Mouse (Mus musculus) hindbrain, embryonic 15.5 days (tissue): Measurements from ENCODE around the gene Bhlhe40. TPM values are rescaled to one million over a fixed set of nuclear protein-coding genes. Genes with fewer than 3 reads are reported as not detected.

ENCODE experiments used
- ATAC-seq: fragments of 200-750 bp; cut with Nextera tagmentation; 2 replicates; pipeline ENCODE4 v1.8.0; 2017; ENCODE audit warnings: low read depth, moderate number of reproducible peaks, moderate TSS enrichment; ENCODE audit not compliant: low FRiP score
- H3K27ac ChIP-seq: fragments of 300-500 bp; sonication (generic); replicated peaks from 2 replicates; pipeline ENCODE4 v1.5.1; 2015; ENCODE audit warnings: mild to moderate bottlenecking, inconsistent platforms
- H3K27me3 ChIP-seq: fragments of 300-500 bp; sonication (generic); 2 replicates; pipeline ENCODE4 v1.6.1; 2015; ENCODE audit warnings: control low read depth, inconsistent platforms
- H3K36me3 ChIP-seq: fragments of 300-500 bp; sonication (generic); 2 replicates; pipeline ENCODE4 v1.6.1; 2015; ENCODE audit warnings: control low read depth, inconsistent platforms
- H3K4me1 ChIP-seq: fragments of 300-500 bp; sonication (generic); replicated peaks from 2 replicates; pipeline ENCODE4 v1.6.1; 2015; ENCODE audit warnings: control low read depth, inconsistent platforms
- H3K4me2 ChIP-seq: fragments of 300-500 bp; sonication (generic); 2 replicates; pipeline ENCODE4 v1.6.1; 2015; ENCODE audit warnings: moderate library complexity, mild to moderate bottlenecking, inconsistent platforms
- H3K4me3 ChIP-seq: fragments of 300-500 bp; sonication (generic); 2 replicates; pipeline ENCODE4 v1.5.1; 2015; ENCODE audit warnings: mild to moderate bottlenecking, inconsistent platforms
- H3K9ac ChIP-seq: fragments of 300-500 bp; sonication (generic); 2 replicates; pipeline ENCODE4 v1.6.1; 2015; ENCODE audit warnings: inconsistent platforms
- H3K9me3 ChIP-seq: fragments of 300-500 bp; sonication (generic); 2 replicates; pipeline ENCODE4 v1.6.1; 2016; ENCODE audit warnings: control low read depth, inconsistent platforms
- WGBS: fragments of 180-500 bp; shearing (Covaris S2); methylation state at CpG from one replicate; pipeline ENCODE4 v1.1.7; 2015; 5-methylcytosine and 5-hydroxymethylcytosine counted together
- polyA plus RNA-seq: library from polyadenylated mRNA; unstranded; fragments of >200 nt; fragmentation: Nextera tagmentation; extraction: Ambion mirVana; gene quantifications from 2 replicates; pipeline ENCODE4 v1.2.1, GENCODE M21; 2015

Bhlhe40 gene
- polyA plus RNA-seq, 1 experiment from 2014 or later: 6.1 TPM

DNA sequence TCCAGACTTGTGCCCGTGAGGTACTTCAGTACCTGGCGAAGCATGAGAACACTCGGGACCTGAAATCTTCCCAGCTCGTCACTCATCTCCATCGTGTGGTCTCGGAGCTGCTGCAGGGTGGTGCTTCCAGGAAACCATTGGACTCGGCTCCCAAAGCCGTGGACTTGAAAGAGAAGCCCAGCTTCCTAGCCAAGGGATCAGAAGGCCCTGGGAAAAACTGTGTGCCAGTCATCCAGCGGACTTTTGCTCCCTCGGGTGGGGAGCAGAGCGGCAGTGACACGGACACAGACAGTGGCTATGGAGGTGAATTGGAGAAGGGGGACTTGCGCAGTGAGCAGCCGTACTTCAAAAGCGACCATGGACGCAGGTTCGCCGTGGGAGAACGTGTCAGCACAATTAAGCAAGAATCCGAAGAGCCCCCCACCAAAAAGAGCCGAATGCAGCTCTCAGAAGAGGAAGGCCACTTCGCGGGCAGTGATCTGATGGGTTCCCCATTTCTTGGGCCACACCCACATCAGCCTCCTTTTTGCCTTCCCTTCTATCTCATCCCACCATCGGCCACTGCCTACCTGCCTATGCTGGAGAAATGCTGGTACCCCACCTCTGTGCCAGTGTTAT lies 4.2 kb downstream of the Bhlhe40 start:
- no peak for ATAC-seq
- 85% methylated on average over 24 of the region's 24 CpGs for WGBS

DNA sequence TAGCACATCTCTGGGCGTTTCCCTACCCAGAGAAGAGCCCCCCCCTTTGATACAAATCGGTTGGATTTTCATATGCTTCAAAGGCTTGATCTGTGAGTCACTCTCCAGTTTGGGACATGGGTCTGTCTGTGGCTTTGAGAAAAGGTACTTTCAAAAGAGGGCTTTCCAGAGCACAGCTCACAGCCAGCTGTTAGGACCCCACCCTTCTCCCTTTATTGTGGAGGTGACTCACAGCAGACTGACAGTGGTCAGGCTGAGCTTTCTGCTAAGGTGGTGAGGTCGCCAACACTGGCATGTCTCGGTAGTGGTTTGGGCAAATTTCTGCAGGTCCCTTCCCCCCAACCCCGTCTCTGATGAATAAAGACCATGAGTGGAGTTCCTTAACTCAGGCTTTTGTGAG lies 5.2 kb downstream of the Bhlhe40 start:
- no peak for ATAC-seq
- Histone ChIP-seq H3K9me3 (no peaks in the 10 kb centered on the region), H3K9ac (no peak overlapping the region), H3K27ac (no peak overlapping the region), H3K36me3 (no peaks in the 10 kb centered on the region), H3K27me3 (0 out of 2 replicates have a peak, but pooled peaks cover 3% of the 10 kb centered on the region), H3K4me1 (peaks cover 33% of the 10 kb centered on the region), H3K4me2 (no peak overlapping the region), H3K4me3 (no peak overlapping the region)
- 75% methylated on average over 5 of the region's 5 CpGs for WGBS

More for the DNA sequence above, 4.2 kb downstream of the Bhlhe40 start:
- no peak overlapping the region for H3K4me2 ChIP-seq
- no peaks in the 10 kb centered on the region for H3K36me3 ChIP-seq
- no peak overlapping the region for H3K27ac ChIP-seq
- H3K9ac ChIP-seq: no peak overlapping the region
- H3K4me1 ChIP-seq: peaks cover 34% of the 10 kb centered on the region
- 0 out of 2 replicates have a peak, but pooled peaks cover 3% of the 10 kb centered on the region for H3K27me3 ChIP-seq
- no peak overlapping the region for H3K4me3 ChIP-seq
- no peaks in the 10 kb centered on the region for H3K9me3 ChIP-seq

- H3K4me3 ChIP-seq: no peak overlapping the region
- H3K27me3 ChIP-seq: 0 out of 2 replicates have a peak, but pooled peaks cover 3% of the 10 kb centered on the region
- H3K4me2 ChIP-seq: no peak overlapping the region
- ATAC-seq: no peak
- no peaks in the 10 kb centered on the region for H3K9me3 ChIP-seq
- H3K4me1 ChIP-seq: peaks cover 23% of the 10 kb centered on the region
- no peaks in the 10 kb centered on the region for H3K36me3 ChIP-seq
- H3K9ac ChIP-seq: no peak overlapping the region
- no peak overlapping the region for H3K27ac ChIP-seq
- 86% methylated on average over 12 of the region's 12 CpGs for WGBS
These were observed 6.4 kb downstream of the Bhlhe40 start for GRCm38 (mm10) chr6:108666648-108667488.

- Histone ChIP-seq H3K36me3 (no peaks in the 10 kb centered on the region), H3K27me3 (no peaks in the 10 kb centered on the region), H3K4me1 (peaks cover 18% of the 10 kb centered on the region), H3K4me2 (peak overlapping the region; percentile 67; the same call in 1 of the 2 replicates), H3K4me3 (no peak overlapping the region), H3K9me3 (no peaks in the 10 kb centered on the region), H3K27ac (peak overlapping the region; percentile 66), H3K9ac (no peak overlapping the region)
- ATAC-seq: no peak; the same call in 1 of the 2 replicates
- WGBS: 14% methylated on average over 6 of the region's 6 CpGs
These were observed 7.2 kb downstream of the Bhlhe40 start for GRCm38 (mm10) chr6:108667599-108668021.

GRCm38 (mm10) chr6:108668321-108668786 lies 7.9 kb downstream of the Bhlhe40 start:
- Histone ChIP-seq H3K9ac (peak overlapping the region; percentile 45), H3K4me3 (peak overlapping the region; percentile 29), H3K27ac (peak overlapping the region; percentile 66), H3K4me1 (peaks cover 15% of the 10 kb centered on the region), H3K27me3 (no peaks in the 10 kb centered on the region), H3K36me3 (no peaks in the 10 kb centered on the region), H3K9me3 (no peaks in the 10 kb centered on the region), H3K4me2 (peak overlapping the region; percentile 67)
- 2% methylated on average over 30 of the region's 30 CpGs for WGBS
- peak; percentile 91 for ATAC-seq

- ATAC-seq: no peak
- H3K4me3 ChIP-seq: no peak overlapping the region
- H3K9ac ChIP-seq: no peak overlapping the region
- no peaks in the 10 kb centered on the region for H3K27me3 ChIP-seq
- no peaks in the 10 kb centered on the region for H3K9me3 ChIP-seq
- no peaks in the 10 kb centered on the region for H3K36me3 ChIP-seq
- H3K27ac ChIP-seq: no peak overlapping the region
- H3K4me1 ChIP-seq: peaks cover 15% of the 10 kb centered on the region
- H3K4me2 ChIP-seq: no peak overlapping the region
- 91% methylated on average over 3 of the region's 3 CpGs for WGBS
These were observed 9.8 kb downstream of the Bhlhe40 start for GRCm38 (mm10) chr6:108670276-108670675.

DNA sequence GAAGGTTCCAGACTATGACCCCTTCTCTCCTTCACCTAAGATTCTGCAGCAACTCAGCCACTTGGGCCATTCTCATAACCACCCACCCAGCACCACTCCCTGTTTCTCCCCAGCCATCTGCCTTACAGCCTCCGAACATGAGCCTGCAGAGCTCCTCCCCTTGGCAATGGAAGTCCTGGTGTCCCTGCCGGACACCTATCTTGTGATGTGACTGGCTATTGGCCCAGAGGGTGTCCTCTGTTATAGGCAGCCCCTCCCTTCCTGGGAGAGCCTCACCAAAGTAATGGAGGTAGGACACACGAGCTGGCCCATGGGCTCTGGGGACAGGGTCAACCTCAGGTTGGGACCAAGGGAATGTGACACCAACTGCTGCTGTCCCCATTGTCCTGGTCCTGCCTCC lies 10.4 kb downstream of the Bhlhe40 start:
- no peaks in the 10 kb centered on the region for H3K27me3 ChIP-seq
- H3K4me2 ChIP-seq: no peak overlapping the region
- H3K4me3 ChIP-seq: no peak overlapping the region
- no peak overlapping the region for H3K9ac ChIP-seq
- ATAC-seq: no peak
- 71% methylated on average over 3 of the region's 3 CpGs for WGBS
- peaks cover 15% of the 10 kb centered on the region for H3K4me1 ChIP-seq
- no peak overlapping the region for H3K27ac ChIP-seq
- H3K36me3 ChIP-seq: no peaks in the 10 kb centered on the region
- H3K9me3 ChIP-seq: no peaks in the 10 kb centered on the region

- H3K27ac ChIP-seq: no peak overlapping the region
- H3K36me3 ChIP-seq: no peaks in the 10 kb centered on the region
- no peak overlapping the region for H3K9ac ChIP-seq
- peaks cover 15% of the 10 kb centered on the region for H3K4me1 ChIP-seq
- no peak overlapping the region for H3K4me2 ChIP-seq
- WGBS: 82% methylated on average over 8 of the region's 8 CpGs
- H3K27me3 ChIP-seq: no peaks in the 10 kb centered on the region
- no peak overlapping the region for H3K4me3 ChIP-seq
- H3K9me3 ChIP-seq: no peaks in the 10 kb centered on the region
- ATAC-seq: no peak
These were observed 11.7 kb downstream of the Bhlhe40 start for GRCm38 (mm10) chr6:108672094-108672493.

DNA sequence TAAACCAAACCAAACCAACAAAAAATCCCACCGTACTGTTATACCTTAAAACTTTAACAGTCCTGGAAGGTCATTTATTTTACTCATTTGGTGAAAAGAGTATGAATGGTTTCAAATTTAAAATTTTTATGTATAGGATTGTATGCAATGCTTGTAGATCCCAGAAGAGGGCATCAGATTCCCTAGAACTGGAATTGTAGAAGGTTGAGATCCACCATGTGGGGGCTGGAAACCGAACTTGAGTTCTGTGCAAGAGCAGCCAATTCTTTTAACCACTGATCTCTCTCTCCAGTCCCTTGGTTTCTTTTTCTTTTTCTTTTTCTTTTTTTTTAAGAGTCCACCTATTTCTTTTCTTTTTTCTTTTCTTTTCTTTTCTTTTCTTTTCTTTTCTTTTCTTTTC lies 13.8 kb downstream of the Bhlhe40 start:
- no peak overlapping the region for H3K27ac ChIP-seq
- 92% methylated on average over 2 of the region's 2 CpGs for WGBS
- H3K9me3 ChIP-seq: no peaks in the 10 kb centered on the region
- no peak overlapping the region for H3K4me2 ChIP-seq
- no peak for ATAC-seq
- no peak overlapping the region for H3K4me3 ChIP-seq
- H3K4me1 ChIP-seq: no peaks in the 10 kb centered on the region
- no peak overlapping the region for H3K9ac ChIP-seq
- H3K36me3 ChIP-seq: no peaks in the 10 kb centered on the region
- H3K27me3 ChIP-seq: no peaks in the 10 kb centered on the region

- Histone ChIP-seq H3K27ac (no peak overlapping the region), H3K9me3 (no peaks in the 10 kb centered on the region), H3K9ac (no peak overlapping the region), H3K4me1 (no peaks in the 10 kb centered on the region), H3K4me3 (no peak overlapping the region), H3K27me3 (no peaks in the 10 kb centered on the region), H3K4me2 (no peak overlapping the region), H3K36me3 (no peaks in the 10 kb centered on the region)
- no peak for ATAC-seq
- 90% methylated on average over 9 of the region's 9 CpGs for WGBS
These were observed 16.4 kb downstream of the Bhlhe40 start for GRCm38 (mm10) chr6:108676783-108677340.

GRCm38 (mm10) chr6:108677697-108678096 lies 17.3 kb downstream of the Bhlhe40 start:
- H3K27me3 ChIP-seq: no peaks in the 10 kb centered on the region
- no peaks in the 10 kb centered on the region for H3K36me3 ChIP-seq
- H3K9ac ChIP-seq: no peak overlapping the region
- no peak for ATAC-seq
- H3K4me2 ChIP-seq: no peak overlapping the region
- H3K4me3 ChIP-seq: no peak overlapping the region
- H3K9me3 ChIP-seq: no peaks in the 10 kb centered on the region
- no peaks in the 10 kb centered on the region for H3K4me1 ChIP-seq
- WGBS: 93% methylated on average over 4 of the region's 4 CpGs
- no peak overlapping the region for H3K27ac ChIP-seq

- Histone ChIP-seq H3K9me3 (no peaks in the 10 kb centered on the region), H3K4me3 (no peak overlapping the region), H3K36me3 (no peaks in the 10 kb centered on the region), H3K27ac (no peak overlapping the region), H3K4me2 (no peak overlapping the region), H3K27me3 (no peaks in the 10 kb centered on the region), H3K4me1 (no peaks in the 10 kb centered on the region), H3K9ac (no peak overlapping the region)
- 62% methylated on average over 5 of the region's 5 CpGs for WGBS
- no peak for ATAC-seq
These were observed 17.8 kb downstream of the Bhlhe40 start for GRCm38 (mm10) chr6:108678227-108678626.
